ENCODE assay signal across 10 mouse cellular contexts in the genomic region with DNA sequence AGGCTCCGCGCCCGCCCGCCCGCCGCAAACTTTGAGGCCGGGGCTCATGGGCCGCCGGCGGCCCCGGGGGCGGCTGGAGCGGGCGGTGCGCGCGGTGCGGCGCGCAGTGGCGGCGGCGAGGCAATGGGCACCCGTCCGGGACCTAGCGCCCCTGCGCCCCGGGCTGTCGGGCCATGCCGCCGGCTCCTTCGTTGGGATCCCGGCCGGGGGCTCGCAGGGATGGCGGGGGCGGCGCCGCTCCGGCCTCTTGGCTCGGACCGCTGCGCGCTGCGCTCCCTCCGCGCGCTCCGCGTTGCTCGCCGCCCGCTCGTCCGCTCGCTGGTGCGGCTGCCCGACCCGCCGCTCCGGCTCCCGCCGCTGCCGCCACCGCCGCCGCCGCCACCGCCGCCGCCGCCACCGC. TPM values are rescaled to one million over a fixed set of nuclear protein-coding genes. Genes with fewer than 3 reads are reported as not detected.
DNase-seq lines count a peak whose midpoint lies in the region; ATAC-seq and TF ChIP-seq lines count a peak whose summit lies in the region.
"Had no signal": no experiment of that assay in that cellular context is flagged by ENCODE, and none has a peak within 500 bp of the region (broad histone marks: within the 10 kb centered on the region; RNA-seq: fewer than 3 reads in every experiment).

A gene (minus strand): TSS at position 46 of the 400 bp plus-strand sequence.

- H3K4me1 ChIP-seq in heart, embryonic 16.5 days (ENCODE audit: control insufficient read depth, insufficient read depth, low read length) = peaks cover 11% of the 10 kb centered on the region
- H3K4me1 ChIP-seq in forebrain, postnatal 0 days (ENCODE audit: insufficient read depth) = peaks cover 4% of the 10 kb centered on the region; the same call in 1 of the 2 replicates
- H3K4me1 ChIP-seq in liver, embryonic 15.5 days (replicated peaks) = peaks cover 11% of the 10 kb centered on the region

- CTCF ChIA-PET in Patski (lab: Charles Lee) = no interaction called here

- POLR2A ChIA-PET in Patski (lab: Charles Lee) = no interaction called here

- in situ Hi-C loops in Patski (cut with MboI; ENCODE audit: low pct_unique_long_range_greater_than_20kb) = no loop called here

- no peak for ATAC-seq in heart, embryonic 16.5 days (replicated peaks; ENCODE audit: extremely low read depth, insufficient read depth, low FRiP score)
- ATAC-seq in Patski = peak; percentile 6
- ATAC-seq in forebrain, postnatal 0 days = peak; percentile 15; the same call in 1 of the 2 replicates
- ATAC-seq in liver, embryonic 15.5 days (ENCODE audit: insufficient read depth) = no peak

- TF ChIP-seq CTCF in Patski (IDR thresholded peaks at IDR 0.05) = no peak
- no peak for TF ChIP-seq CTCF in forebrain, postnatal 0 days (IDR thresholded peaks at IDR 0.05; ENCODE audit: low read depth)

- H3K9ac ChIP-seq in heart, embryonic 16.5 days (ENCODE audit: low read length) = no peak within 1 kb of the TSS; the same call in 1 of the 2 replicates
- H3K9ac ChIP-seq in forebrain, postnatal 0 days = peak within 1 kb of the TSS; percentile 53
- H3K9ac ChIP-seq in liver, embryonic 15.5 days = no peak within 1 kb of the TSS

- H3K4me3 ChIP-seq in heart, embryonic 16.5 days (ENCODE audit: low read length) = peak within 1 kb of the TSS; percentile 54
- peak within 1 kb of the TSS; percentile 62 for H3K4me3 ChIP-seq in forebrain, postnatal 0 days (ENCODE audit: low read depth, low read length)
- peak within 1 kb of the TSS; percentile 41 for H3K4me3 ChIP-seq in liver, embryonic 15.5 days (replicated peaks)

- no peaks in the 10 kb centered on the region for H3K36me3 ChIP-seq in heart, embryonic 16.5 days (ENCODE audit: control insufficient read depth, insufficient read depth)
- no peaks in the 10 kb centered on the region for H3K36me3 ChIP-seq in forebrain, postnatal 0 days (ENCODE audit: insufficient read depth)
- H3K36me3 ChIP-seq in liver, embryonic 15.5 days (replicated peaks) = no peaks in the 10 kb centered on the region
- H3K36me3 ChIP-seq: G1E had no signal

- H3K4me2 ChIP-seq in heart, embryonic 16.5 days (ENCODE audit: low read depth, low read length) = peak within 1 kb of the TSS; percentile 79
- H3K4me2 ChIP-seq in forebrain, postnatal 0 days (ENCODE audit: low read depth) = peak within 1 kb of the TSS; percentile 100
- H3K4me2 ChIP-seq in liver, embryonic 15.5 days = peak within 1 kb of the TSS; percentile 65

- peaks cover 88% of the 10 kb centered on the region for H3K27me3 ChIP-seq in heart, embryonic 16.5 days (ENCODE audit: control insufficient read depth, insufficient read depth, low read length)
- peaks cover 68% of the 10 kb centered on the region for H3K27me3 ChIP-seq in Patski
- H3K27me3 ChIP-seq in forebrain, postnatal 0 days (ENCODE audit: insufficient read depth, low read length) = peaks cover 41% of the 10 kb centered on the region
- H3K27me3 ChIP-seq in liver, embryonic 15.5 days = peaks cover 95% of the 10 kb centered on the region

- no peaks in the 10 kb centered on the region for H3K9me3 ChIP-seq in heart, embryonic 16.5 days (replicated peaks; ENCODE audit: control insufficient read depth, low read length)
- no peaks in the 10 kb centered on the region for H3K9me3 ChIP-seq in forebrain, postnatal 0 days (ENCODE audit: low read length)
- H3K9me3 ChIP-seq in liver, embryonic 15.5 days (replicated peaks) = no peaks in the 10 kb centered on the region

- 2% methylated on average over 28 of the region's 73 CpGs for WGBS in heart, embryonic 16.5 days
- WGBS in forebrain, postnatal 0 days = 0% methylated on average over 39 of the region's 73 CpGs
- under 1% methylated on average over 45 of the region's 73 CpGs for WGBS in liver, embryonic 15.5 days (ENCODE audit: insufficient replicate concordance)

- no peak for DNase-seq in heart, postnatal 4 days
- no peak for DNase-seq in Patski (ENCODE audit: low read depth, low spot score)
- DNase-seq in forebrain, postnatal 0 days = no peak
- no peak for DNase-seq in spleen, postnatal 36 days (ENCODE audit: low spot score in 2 of 2)
- DNase-seq in right cerebral cortex, postnatal 25 days = no peak
- no peak for DNase-seq in urinary bladder, postnatal 10 days (ENCODE audit: low spot score)

- H3K27ac ChIP-seq in heart, embryonic 16.5 days (ENCODE audit: low read length) = no peak within 1 kb of the TSS
- no peak within 1 kb of the TSS for H3K27ac ChIP-seq in forebrain, postnatal 0 days (ENCODE audit: low read depth, low read length)
- H3K27ac ChIP-seq in liver, embryonic 15.5 days (replicated peaks) = no peak within 1 kb of the TSS

RNA-seq across cellular contexts. Expression of the gene that starts here (rescaled TPM):
- 0.10 and 0.14 TPM in 2 replicates for polyA plus RNA-seq in heart, embryonic 16.5 days (2015; fragmentation: Nextera tagmentation; extraction: Ambion mirVana)
- not detected for total RNA-seq in heart, postnatal 4 days (2021)
- 0.03 TPM for polyA plus RNA-seq in Patski (2021)
- 5.3 and 5.5 TPM in 2 replicates for total RNA-seq in forebrain, postnatal 0 days (2014; rRNA removed)
- 1.3 and 1.6 TPM in 2 replicates for polyA plus RNA-seq in forebrain, postnatal 0 days (2015; fragmentation: Nextera tagmentation; extraction: Ambion mirVana)
- 0.07 TPM in 1 of 2 replicates, not detected in the other for polyA plus RNA-seq in liver, embryonic 15.5 days (2015; fragmentation: Nextera tagmentation; extraction: Ambion mirVana)
- total RNA-seq: common myeloid progenitor, adult 5-6 weeks; G1E had no signal
- polyA plus RNA-seq: G1E had no signal

Comparison
In these comparisons a context has a peak if more than half of its experiments do, and no peak if none do; other contexts are left out.
1. Peak in ATAC-seq in Patski; RNA of the gene not detected or under 1 TPM.